Mouse (Mus musculus): ENCODE measurements around the gene Cdyl.
"Not testable (repeated sequence)": the region's sequence is repeated elsewhere in the genome, so short reads cannot be mapped to it uniquely, and the experiment has no call there.

Gene Cdyl

DNA sequence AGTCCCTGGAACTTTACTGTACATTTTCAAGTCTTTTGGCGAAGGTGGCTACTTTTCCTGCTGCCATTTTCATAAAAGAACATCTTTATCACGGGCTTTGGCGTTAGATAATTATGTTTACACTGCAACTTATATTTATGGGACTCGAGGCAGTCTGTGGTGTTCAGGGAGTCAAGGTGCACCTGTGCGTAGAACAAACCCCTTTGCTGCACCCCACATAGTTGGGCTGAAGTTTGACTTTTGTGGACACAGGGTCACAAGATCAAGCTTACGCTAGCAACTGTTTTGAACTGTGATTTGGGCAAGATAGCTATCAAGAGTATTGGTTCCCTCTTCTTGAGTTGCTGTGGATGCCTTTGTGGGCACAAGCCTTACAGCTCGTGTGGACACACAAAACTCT, 140.6 kb downstream of the Cdyl start:
- no peak for DNase-seq (ENCODE audit: low spot score in 2 of 2)

DNA sequence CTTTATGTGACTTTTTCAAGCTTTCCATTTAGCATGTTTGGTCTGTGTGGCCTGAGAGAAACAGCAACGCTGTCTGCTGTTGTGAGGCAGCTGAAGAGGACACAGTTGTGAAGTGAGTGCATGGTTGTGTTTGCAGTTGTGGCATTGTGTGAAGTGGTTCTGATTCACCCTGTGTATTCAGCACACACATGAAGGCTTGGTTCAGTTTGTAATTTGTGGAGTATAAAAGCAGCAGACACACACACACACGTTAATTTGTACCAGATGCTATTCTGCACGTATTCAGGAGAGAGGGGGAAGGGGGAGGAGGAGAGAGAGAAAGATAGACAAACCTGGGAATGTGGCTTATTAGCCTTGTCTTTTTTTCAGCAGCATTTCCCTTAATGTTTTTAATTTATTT, 146.1 kb downstream of the Cdyl start:
- no peak for DNase-seq (ENCODE audit: low spot score in 2 of 2)

DNA sequence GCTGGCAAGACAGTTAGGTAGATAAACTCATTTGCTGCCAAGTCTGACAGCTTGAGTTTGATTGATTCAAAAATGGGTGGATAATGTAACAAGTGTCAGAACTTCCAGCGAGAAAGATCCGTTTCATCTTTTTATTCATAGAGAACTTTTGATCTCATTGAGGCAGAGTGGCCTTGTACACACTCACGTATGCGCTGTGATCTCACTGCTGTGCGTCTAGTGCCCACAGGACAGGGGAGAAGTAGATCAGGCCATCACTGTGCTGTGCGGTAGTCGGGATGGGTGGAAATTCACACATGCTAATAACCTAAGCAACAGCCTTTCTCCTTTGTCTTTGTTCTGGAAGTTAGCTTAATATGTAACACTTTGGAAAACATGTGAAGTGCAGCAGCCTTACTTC, 146.5 kb downstream of the Cdyl start:
- no peak for DNase-seq (ENCODE audit: low spot score in 2 of 2)

DNA sequence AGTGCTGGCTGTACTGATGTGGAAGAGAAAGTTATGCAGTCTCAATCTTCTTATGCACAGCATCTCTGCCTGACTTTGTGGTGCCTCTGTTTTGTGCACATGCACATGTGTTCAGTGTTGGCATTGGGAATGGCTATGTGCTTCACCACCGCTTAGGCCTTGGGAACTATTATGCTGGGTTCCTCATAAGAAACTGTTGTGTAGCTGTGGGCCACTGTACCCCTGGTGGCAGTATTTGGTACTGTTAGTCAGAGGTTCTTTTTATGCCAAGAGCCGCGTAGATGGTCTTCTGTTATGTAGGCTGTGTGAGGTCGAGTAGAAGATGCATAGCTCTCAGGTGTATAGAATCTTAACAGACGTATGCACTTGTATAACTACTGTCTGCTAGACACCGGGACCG, 147.4 kb downstream of the Cdyl start:
- DNase-seq (ENCODE audit: low spot score in 2 of 2), result no peak

DNA sequence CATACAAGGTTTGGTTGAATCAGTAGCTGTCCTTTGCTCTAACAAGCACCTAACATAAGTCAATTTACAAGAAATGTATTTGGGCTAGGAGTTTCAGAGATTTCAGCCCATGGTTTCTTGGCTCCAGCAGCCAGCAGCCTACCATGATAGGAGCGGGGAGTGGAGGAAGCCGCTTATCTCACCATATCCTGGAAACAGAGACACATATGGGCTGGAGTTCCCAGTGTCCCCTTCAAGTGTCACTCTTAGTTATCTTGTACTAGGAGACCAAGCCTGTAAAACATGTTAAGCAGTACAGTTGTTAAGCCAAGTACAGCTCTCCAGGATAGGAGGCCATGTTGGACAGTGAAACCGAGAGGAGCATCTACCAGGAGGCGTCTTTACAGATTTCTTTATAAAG, 147.9 kb downstream of the Cdyl start:
- DNase-seq (ENCODE audit: low spot score in 2 of 2), result no peak

DNA sequence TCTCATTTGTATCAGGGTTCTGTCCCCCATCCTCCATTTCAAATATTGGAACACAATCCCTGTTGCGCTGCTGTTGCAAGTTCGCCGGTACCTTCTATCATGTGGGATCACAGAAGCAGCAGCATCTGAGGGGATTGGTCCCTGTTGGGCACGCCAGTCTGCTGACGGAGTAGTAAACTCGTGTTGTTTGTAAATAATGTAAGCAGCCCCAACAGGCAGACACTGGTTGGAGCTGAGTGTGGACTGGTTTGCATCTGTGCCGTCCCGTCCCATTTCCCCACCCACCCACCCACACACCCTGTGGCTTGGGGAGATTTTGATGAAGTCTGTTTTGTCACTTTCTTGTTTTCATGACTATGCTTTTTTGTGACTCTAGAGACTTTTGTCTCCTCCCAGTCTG, 148.3 kb downstream of the Cdyl start:
- DNase-seq (ENCODE audit: low spot score in 2 of 2), result no peak

DNA sequence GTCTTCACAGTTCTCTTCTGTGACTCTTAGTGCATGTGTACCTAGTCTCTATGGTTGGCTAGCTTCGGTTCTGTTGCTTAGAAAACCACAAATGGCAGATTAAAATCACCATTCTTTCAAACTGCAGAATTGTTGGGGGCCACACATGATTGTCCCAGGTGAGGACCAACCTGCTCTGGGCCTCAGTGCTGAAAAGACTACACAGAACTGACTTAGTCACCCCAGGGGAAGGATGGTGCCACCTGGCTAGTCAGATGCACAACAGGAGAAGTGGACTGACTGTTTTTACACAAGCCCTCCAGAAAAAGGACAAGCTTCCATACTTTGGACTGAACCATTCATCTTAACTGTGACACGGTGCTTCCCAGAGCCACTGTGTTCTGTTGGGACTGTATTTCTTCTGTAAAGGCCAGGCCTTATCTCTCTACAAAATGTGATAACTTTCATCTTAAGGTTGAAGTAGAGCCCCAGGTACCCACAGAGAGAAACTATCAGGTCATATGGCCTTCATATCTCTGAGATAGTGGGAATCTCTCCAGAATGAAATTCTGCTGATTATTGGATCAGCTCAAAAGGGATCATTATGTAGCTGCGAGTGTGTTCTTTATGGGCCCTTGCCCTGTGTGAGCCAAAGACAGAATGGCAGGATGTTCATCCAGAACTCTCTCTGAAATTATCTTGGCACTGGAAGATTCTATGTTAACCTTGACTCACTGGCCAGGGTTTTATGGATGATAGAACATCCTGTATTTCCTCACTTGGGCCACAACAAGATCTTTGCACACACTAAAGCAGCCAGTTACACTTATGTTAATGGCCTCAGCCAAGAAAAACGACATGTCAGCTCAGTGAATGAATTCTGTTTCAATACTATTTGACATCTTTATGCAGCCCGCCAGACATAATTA, 149.9 kb downstream of the Cdyl start:
- no peak for DNase-seq (ENCODE audit: low spot score in 2 of 2)

DNA sequence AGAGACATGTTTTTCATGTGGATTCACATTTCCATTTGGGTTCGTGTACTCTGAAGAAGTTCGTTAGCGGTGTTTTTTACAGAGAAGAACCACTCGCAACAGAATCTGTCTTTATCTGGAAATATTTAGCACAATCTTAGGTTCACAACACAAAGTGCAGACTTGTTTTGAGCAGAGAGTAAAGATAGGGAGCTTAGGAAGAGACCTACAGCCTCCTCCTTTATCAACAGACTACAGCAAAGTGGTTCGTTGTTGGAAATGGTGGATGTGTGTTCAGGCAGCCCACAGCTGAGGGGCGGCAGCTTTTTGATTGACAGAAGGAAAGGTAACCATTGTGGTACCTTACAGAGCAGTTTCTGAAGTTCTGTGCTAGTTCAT, 150.5 kb downstream of the Cdyl start:
- DNase-seq (ENCODE audit: low spot score in 2 of 2), result no peak

DNA sequence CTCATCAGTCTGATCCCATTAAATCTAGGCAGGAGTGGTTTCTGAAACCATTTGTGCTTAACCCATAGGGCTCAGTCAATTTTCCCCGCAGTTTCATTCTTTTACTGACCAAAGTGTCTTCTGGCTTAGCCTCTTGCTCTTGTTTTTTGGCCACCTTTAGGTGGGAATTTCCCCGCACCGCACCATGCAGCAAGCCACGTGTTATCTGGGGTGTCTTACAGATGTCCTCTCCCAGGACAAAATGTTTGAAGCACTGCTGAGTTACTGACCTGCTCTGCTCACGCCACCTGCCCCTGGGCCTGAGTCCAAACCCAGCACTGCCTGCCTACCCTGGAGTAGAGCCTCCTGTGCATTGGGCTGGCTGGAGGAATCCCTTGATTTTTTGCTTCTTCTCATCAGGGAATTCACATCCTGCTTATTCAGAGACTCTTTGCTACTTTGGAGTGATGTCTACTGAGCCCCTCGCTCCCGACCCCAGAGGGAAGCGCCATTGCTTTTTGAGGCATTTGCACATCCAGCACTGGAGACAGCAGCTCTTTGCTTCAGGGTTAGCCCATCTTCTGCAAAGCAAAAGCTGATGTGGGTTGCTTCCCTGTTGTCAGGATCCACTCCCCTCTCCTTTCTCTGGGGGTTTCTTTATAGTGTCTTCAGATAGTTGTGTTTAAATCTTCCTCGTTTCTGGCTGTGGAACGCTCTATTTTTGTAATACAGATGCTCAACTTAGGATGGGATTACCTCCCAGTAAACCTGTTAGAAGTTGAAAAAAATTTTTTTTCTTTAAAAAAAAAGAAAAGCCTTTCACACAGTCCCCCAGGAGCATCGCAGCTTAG, 151.9 kb downstream of the Cdyl start:
- no peak for DNase-seq (ENCODE audit: low spot score in 2 of 2)

DNA sequence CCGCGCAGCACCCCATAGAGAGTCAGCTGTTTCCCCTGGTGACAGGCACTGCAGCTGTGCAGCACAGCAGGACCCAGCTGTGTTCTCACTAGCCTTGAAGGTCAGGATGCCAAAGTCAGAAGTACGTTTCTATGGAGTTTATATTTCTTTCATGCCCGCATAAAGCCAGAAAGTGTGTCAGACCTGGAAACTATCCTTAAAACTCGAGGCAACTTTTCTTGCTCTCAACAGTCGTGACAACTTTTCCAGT, 152.5 kb downstream of the Cdyl start:
- DNase-seq (ENCODE audit: low spot score in 2 of 2), result no peak

DNA sequence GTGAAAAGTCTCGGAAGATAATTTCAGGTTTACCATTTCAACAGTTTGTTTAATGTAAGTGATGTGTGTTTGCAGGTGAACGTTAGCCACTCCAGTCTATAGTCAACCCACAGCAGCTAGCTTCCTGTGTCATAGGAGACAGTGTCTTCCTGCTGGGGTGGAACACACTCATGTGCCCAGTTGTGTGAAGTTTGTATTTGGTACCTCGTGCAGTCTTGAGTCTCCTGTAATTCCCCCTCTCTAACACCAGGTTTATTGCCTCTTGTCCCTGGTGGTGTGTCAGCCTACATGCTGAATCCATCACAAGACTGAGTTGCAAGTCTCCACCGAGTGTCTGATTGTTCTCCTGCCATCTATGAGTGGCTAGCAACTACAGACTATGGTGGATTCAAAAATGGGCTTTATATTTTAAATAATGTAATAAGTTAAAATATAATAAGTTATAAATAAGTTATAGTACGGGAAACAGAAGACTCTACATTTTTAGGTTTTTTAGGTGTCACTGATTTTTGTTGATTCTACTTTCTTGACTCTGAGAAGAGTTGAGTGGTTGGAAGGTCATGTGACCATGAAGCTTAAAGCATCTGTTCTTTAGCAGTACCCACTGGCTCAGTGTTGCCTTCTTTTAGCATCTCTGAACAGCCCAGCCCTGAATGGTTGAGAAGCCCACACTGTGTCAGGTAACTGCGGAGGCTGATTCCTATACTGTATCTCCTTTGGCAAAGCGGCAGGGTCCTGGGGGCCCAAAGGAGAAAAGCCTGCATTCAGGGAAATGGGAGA, 153.9 kb downstream of the Cdyl start:
- no peak for DNase-seq (ENCODE audit: low spot score in 2 of 2)

DNA sequence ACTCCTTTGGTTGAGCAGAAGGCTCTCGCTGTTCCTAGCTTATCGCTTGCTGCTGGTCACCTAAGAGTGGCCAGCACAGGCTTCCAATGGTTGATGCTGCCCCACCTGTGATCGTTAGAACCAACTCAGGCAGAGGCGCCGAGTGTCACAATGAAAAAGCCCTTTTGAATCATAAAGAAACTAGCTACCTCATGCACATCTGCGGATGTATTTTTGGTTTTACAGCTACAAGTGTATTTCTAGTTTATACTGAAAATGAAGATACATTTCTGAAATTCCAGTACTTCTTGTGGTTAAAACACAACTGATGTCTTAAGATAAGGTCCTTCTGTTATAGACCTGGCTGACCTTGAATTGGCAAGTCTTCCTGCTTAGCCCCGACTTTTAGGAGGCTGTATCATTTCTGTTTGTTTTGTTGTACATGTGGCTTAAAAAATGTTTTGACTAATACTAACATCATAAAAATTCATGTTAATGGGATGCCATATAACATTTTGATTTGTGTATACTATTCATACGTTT, 155.6 kb downstream of the Cdyl start:
- no peak for DNase-seq (ENCODE audit: low spot score in 2 of 2)

DNA sequence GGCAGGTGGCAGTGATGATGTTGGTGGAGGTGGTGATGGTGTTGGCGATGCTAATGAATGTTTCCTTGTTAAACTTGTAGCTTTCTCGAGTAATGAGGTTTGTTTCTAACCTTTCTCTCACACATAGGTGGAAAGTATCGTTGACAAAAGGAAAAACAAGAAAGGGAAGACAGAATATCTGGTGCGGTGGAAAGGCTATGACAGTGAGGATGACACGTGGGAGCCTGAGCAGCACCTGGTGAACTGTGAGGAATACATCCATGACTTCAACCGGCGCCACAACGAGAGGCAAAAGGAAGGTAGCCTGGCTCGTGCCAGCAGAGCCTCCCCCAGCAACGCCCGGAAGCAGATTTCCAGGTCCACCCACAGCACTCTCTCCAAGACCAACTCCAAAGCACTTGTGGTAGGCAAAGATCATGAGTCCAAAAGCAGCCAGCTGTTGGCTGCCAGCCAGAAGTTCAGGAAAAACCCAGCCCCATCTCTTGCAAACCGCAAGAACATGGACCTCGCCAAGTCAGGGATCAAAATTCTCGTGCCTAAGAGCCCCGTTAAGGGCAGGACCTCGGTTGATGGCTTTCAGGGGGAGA, 156.2 kb downstream of the Cdyl start:
- no peak for DNase-seq (ENCODE audit: low spot score in 2 of 2)

DNA sequence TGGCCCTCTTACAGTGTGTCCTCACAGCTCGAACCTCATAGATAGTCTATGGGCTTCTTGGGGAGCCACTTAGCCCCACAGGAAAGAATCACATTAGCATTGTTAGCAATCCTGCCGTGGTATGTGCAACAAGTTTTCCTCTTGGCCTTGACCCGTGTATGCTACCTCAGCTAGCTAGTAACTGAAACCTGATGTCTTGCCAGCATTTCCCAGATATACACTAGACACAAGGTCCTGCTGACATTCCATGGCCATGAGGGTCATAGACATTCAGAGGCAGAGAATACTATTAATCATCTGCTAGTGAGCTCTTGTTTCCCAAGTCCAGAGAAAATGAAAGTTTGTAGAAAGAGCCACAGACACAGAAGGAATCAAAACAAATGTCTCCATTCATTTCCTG, 158.0 kb downstream of the Cdyl start:
- no peak for DNase-seq (ENCODE audit: low spot score in 2 of 2)

DNA sequence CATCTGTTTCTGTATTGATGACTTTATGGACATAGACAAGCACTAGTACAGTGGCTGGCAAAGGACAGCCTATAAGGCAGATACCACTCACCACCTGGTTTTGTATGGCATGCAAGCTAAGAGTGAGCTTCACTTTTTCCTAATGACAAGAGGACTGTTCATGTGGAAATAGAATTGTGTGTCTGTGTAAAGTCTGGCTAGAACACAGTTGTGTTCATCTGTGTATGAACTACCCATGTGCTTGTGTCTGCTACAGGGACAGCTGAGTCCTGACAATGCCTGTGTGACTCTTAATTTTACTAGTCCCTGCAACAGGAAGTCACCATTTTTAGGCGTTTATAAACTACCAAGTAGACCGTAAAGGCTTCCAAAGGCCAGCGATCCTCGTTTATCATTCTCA, 158.4 kb downstream of the Cdyl start:
- DNase-seq (ENCODE audit: low spot score in 2 of 2), result no peak

DNA sequence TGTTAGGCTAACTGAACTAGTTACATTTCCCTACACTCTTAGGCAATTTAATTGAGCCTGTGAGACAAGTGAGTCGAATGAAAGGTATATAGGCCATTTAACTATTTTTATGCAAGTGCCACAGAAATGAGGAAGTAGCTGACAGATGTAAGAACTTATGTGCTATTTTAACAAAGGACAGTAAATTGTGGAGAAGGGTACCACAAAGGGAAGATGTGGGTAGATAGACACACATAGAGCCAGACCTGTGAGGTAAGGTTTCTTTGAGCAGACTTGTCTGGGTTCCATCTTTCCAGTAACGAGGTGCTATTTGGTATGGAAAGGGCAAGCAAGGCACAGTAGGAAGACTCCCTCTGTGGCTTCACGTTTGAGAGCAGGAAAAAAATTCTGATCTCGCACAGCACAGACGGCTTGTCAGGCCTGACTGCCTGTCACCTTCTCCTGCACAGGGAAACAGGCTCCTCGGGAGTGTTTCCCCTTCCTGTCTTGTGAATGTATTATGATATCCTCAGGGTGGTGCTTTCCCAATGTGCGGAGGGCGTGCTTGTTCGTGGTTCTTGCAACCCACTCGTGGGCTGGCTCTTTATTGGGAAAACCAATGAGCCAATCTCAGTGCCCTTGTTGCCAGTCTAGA, 162.3 kb downstream of the Cdyl start:
- DNase-seq (ENCODE audit: low spot score in 2 of 2), result no peak

DNA sequence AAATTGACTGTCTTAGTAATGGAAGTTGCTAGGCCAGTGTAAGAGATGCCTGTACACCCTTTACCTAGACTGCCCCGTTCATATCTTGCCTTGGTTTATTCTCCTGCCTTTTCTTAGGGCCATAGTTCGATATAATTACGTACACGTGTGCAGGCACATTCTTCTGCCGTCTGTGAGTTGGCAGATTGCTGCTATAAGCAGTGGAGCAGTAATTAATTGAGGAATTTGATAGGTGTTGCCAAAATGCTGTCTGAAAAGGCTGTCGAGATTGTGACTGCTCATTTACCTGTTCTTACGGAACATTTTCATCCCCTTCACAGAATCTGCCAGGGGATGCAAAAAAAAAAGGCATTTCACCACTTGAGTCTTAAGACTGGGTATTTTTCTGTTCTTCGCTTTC, 163.2 kb downstream of the Cdyl start:
- DNase-seq (ENCODE audit: low spot score in 2 of 2), result no peak

DNA sequence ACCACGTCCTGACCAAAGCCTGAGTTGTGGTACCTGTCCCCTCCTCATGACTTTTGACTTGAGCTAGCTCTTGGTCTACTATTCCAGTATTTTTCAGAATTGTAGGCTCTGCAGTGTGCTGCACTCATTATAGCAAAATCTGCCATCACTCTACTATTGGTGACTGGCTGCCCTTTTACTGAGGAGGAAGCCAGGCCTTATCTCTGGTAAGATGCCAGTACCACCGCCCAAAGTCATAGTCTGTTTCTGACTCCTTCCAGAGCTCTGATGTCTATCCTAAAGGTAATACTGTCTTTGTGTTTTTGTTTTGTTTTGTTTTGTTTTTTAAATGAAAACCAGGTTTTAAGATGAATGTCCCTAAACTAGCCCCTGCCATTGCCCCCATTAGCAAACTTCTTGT, 166.0 kb downstream of the Cdyl start:
- DNase-seq (ENCODE audit: low spot score in 2 of 2), result no peak

DNA sequence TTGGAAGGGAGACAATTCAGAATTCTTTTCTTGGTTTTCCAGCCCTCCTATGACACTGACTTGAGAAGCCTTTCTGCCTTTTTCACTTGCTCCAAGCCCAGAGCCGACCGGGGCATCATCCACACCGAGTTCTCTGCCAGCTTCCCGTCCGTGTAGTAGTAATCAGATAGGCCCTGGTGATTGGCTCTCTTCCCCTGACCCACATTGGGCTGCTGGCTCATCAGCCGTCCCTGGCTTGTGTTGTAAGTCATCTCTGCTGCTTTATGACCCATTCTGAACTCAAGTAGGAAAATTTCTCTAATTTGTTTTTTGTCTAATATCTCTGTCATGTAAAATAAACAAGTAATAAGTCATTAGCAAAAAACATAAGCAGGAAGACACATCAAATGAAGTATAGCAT, 173.0 kb downstream of the Cdyl start:
- DNase-seq (ENCODE audit: low spot score in 2 of 2), result no peak

DNA sequence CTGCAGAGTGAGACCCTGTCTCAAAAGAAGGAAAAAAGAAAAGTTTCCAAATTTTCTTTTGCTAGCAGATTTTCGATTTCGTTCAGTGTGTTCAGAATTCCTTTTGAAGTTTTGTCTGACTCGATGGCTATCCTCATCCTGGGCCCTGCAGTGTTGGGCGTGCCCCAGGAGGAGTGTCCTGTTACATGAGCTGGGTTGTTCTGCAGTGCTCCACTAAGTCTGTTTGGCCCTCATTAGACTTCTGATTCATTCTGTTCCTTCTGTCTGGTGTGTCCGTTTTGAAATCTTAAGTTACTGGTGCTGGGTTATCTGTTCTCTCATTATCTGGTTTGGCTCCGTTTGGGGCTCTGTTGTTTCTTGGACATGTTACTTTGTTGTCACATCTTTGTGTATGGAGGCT, 174.3 kb downstream of the Cdyl start:
- DNase-seq (ENCODE audit: low spot score in 2 of 2), result no peak

DNA sequence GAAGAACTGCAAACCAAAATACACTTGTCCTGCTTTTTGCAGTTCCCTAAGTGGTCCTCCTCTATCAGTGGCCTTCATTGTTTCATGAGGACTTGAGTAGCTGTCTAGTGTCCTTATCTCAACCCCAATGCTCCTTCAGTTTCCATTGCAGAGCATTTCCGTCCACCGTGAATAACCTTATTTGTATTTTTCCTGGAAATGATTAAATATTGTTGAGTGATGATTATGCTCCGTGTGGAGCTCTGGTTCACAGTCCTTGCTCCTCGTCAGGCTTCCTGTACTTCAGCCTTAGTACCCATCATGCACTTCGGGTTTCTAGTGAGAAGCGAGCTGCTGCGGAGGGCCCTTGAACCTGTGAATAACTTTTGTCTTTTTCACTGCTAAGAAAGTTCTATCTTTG, 176.0 kb downstream of the Cdyl start:
- no peak for DNase-seq (ENCODE audit: low spot score in 2 of 2)

DNA sequence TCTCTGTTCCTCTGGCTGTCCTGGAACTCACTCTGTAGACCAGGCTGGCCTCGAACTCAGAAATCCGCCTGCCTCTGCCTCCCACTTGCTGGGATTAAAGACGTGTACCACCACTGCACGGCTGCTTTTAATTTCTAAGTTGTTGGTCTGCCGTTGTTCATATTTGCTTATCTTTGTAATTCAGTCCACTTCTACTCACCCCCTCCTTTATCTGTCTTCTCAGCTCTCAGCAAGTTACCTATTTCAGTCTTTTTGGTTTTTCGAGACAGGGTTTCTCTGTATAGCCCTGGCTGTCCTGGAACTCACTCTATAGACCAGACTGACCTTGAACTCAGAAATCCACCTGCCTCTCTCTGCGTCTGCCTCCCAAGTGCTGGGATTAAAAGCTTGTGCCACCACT, 176.9 kb downstream of the Cdyl start:
- not testable (repeated sequence) for DNase-seq (ENCODE audit: low spot score in 2 of 2)

Data from urinary bladder, postnatal 4 days (tissue).